Mouse (Mus musculus) cerebellum, adult 2 months (tissue): ENCODE measurements around the gene Trim42.

Experiments used
- CTCF ChIP-seq: fragments of 200-500 bp; IDR thresholded peaks from 2 replicates; pipeline ENCODE4 v1.5.1; 2011; ENCODE audit warnings: low read depth, mild to moderate bottlenecking, control low read depth, low read length, moderate library complexity, borderline replicate concordance; ENCODE audit not compliant: insufficient read depth
- POLR2A ChIP-seq: fragments of 200-500 bp; IDR thresholded peaks from 2 replicates; pipeline ENCODE4 v1.6.1; 2011; ENCODE audit warnings: low read length, control low read depth, borderline replicate concordance; ENCODE audit not compliant: insufficient read depth

DNA sequence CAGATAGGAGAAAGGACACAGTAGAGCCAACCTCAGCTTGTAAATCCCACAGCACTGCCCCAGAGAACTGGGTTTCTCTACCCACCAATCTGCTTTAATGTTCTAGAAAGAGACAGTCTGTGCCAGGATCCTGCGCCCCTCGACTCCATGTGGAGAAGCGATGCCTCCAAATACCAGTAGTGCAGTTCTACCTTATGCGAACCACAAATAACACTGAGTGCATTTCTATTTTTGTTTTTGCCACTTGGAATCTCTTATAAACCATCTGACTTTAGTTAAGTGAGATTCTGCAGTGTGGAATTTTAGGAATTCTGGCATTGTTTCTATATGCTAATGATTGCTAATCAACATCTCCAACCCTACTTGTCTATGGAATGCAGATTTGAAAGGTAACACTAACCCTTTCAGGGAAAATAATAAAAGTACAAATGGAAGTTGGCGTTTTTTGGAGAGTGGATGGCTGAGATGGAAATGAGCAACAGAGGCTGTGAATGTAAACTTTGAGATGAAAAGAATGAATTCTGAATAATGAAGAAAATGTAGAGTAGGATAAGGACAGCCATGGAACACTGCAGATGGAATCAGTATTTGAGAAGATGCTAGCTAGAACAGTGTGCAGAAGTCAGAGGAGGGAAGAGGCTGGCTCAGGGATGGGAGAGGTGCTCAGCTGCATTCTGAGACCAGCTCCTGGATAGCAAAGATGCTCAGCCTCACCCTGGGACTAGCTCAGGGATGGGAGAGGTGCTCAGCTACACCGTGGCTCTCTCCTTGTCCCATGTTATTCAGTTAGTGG lies 45.3 kb upstream of the Trim42 start:
- TF ChIP-seq POLR2A (no peak), CTCF (no peak)
